Mouse (Mus musculus): ENCODE data around the gene Triobp.

DNA sequence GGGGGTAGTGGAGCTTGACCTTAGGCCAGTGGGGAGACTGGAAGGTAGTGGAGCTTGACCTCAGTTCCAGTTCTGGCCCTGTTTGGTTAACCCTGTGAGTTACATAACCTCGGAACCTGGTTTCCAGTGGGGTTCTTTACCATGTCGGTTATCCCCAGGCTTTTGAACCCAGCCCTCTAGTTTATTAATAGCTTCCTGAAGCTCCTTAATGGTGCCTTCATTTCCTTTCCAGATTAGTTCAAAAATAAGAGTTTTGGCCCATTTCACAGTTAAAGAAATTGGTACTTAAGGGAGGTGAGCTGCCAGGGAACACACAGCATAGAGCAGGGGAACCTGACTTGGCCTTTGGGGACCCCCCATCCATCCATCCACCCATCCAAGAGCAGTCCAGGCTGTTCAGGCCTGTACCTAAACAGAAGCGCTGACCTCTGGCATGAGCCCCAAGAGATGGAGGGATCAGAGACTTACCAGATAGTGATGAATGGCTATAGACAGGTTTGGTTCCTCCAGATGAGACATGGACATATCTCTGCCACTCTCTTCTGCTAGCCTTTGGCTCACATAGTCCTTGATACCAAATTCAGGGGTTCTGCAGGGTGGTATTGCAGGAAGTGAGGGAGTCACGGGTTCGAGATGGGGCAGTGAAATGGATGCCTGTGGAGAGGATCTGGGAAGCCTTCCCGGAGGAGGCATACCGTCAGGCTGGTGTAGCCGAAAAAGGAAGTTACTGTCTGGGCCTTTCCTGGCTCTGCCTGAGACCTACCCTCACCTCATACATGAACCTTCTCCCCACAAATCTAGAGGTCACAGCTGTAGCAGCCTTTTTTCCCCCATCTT, 32.5 kb upstream of the Triobp start:
- TF ChIP-seq POLR2A (IDR thresholded peaks at IDR 0.05; ENCODE audit: insufficient read depth, low read depth, low read length) = no peak
- TF ChIP-seq CTCF (IDR thresholded peaks at IDR 0.05) = no peak
- no peak for TF ChIP-seq EP300 (IDR thresholded peaks at IDR 0.05; ENCODE audit: insufficient read depth, low read depth, low read length)
